Mouse (Mus musculus) kidney, adult 2 months (tissue): ENCODE measurements around the gene Fpgs.

Experiments used
- CTCF ChIP-seq: fragments of 200-500 bp; conservative IDR thresholded peaks from 2 replicates; pipeline ENCODE4 v1.5.1; 2011; ENCODE audit warnings: low read depth, mild to moderate bottlenecking, control low read depth, low read length, moderate library complexity, mixed read lengths; ENCODE audit not compliant: insufficient read depth, insufficient read length
- POLR2A ChIP-seq: fragments of 200-500 bp; IDR thresholded peaks from one replicate; pipeline ENCODE4 v1.6.1; 2011; ENCODE audit warnings: low read depth, low read length, control low read depth

DNA sequence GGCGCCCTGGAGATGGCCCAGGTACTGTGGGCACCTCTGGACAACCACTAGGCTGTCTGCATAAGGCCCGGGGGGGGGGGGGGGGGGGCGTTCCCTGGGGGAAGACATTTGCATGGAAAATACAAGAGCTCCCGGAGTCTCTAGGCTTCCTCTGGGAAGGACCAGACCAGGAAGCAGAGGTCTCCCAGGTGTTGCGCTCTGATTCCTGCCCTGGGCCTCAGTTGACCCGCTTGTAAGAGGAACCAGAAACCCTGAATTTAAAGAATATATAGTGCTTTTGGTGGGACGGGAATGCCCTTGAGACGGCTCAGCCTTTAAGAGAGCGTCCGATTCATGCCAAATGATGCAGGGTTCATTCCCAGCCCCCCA lies 47.7 kb upstream of the Fpgs start:
- TF ChIP-seq POLR2A (no peak), CTCF (no peak)
